Mouse (Mus musculus) ES-E14 (cell line): ENCODE results near the gene Zfp536. TPM values are rescaled to one million over a fixed set of nuclear protein-coding genes. Genes with fewer than 3 reads are reported as not detected.
A peak's percentile ranks its signal among the peaks of the same experiment; 100 is the strongest.

ENCODE experiments used
- DNase-seq: peaks from one replicate; pipeline ENCODE4 v3.0.0-alpha.2; 2013; ENCODE audit warnings: low read depth, low spot score
- H3K27ac ChIP-seq: 2 replicates; pipeline ENCODE4 v1.5.1; 2012; ENCODE audit warnings: low read depth, mild to moderate bottlenecking, low read length, moderate library complexity, mixed read lengths; ENCODE audit not compliant: poor library complexity, insufficient read depth, severe bottlenecking
- H3K36me3 ChIP-seq: 2 replicates; pipeline ENCODE4 v1.6.1; 2012; ENCODE audit warnings: mild to moderate bottlenecking, low read length, moderate library complexity, mixed read lengths; ENCODE audit not compliant: control insufficient read depth, poor library complexity, insufficient read depth, severe bottlenecking
- H3K4me1 ChIP-seq, 2 experiments: fragments of 150-350 bp in 1 of 2; sonication (generic) in 1 of 2; 2 replicates each; pipeline ENCODE4 v1.6.1; 2012; ENCODE audit warnings: low read length in 2 of 2, mild to moderate bottlenecking in 1 of 2, mixed read lengths in 1 of 2; ENCODE audit not compliant: control insufficient read depth in 2 of 2, insufficient read depth in 2 of 2, poor library complexity in 1 of 2
- H3K4me3 ChIP-seq, 2 experiments: fragments of 150-350 bp in 1 of 2; sonication (generic) in 1 of 2; 2 replicates each; pipeline ENCODE4 v1.5.1; 2012; ENCODE audit warnings: low read length in 2 of 2, low read depth in 1 of 2, mild to moderate bottlenecking in 1 of 2, mixed read lengths in 1 of 2; ENCODE audit not compliant: insufficient read depth in 1 of 2, poor library complexity in 1 of 2, severe bottlenecking in 1 of 2
- H3K9ac ChIP-seq: 2 replicates; pipeline ENCODE4 v1.6.1; 2012; ENCODE audit warnings: low read depth, mild to moderate bottlenecking, low read length, mixed read lengths; ENCODE audit not compliant: poor library complexity, insufficient read depth, severe bottlenecking
- H3K9me3 ChIP-seq: fragments of 150-350 bp; sonication (generic); 2 replicates; pipeline ENCODE4 v1.6.1; 2012; ENCODE audit warnings: low read depth, mild to moderate bottlenecking, low read length; ENCODE audit not compliant: control insufficient read depth, insufficient read depth
- CHD2 ChIP-seq: IDR thresholded peaks from 2 replicates; pipeline ENCODE4 v1.6.1; 2014; ENCODE audit warnings: mild to moderate bottlenecking, low read depth, low read length, inconsistent platforms
- HCFC1 ChIP-seq: IDR thresholded peaks from 2 replicates; pipeline ENCODE4 v1.6.1; 2012; ENCODE audit warnings: low read length, inconsistent platforms, borderline replicate concordance; ENCODE audit not compliant: insufficient read depth
- MAFK ChIP-seq: IDR thresholded peaks from 2 replicates; pipeline ENCODE4 v1.6.1; 2014; ENCODE audit warnings: mild to moderate bottlenecking, low read depth, low read length, inconsistent platforms; ENCODE audit not compliant: insufficient read depth
- ZC3H11A ChIP-seq: IDR thresholded peaks from 2 replicates; pipeline ENCODE4 v1.6.1; 2012; ENCODE audit warnings: low read depth, mild to moderate bottlenecking, inconsistent platforms, low read length, borderline replicate concordance
- ZNF384 ChIP-seq: IDR thresholded peaks from 2 replicates; pipeline ENCODE4 v1.6.1; 2012; ENCODE audit warnings: low read depth, low read length, inconsistent platforms
- in situ Hi-C, 2 experiments: fragments of 600-800 bp; cut with MboI; formaldehyde crosslinking; loops; one replicate each; pipeline ENCODE4 v1.15.1; 2025; ENCODE audit warnings: low sequenced_read_pairs in 2 of 2, inconsistent platforms in 1 of 2; ENCODE audit not compliant: unreplicated experiment in 2 of 2
- total RNA-seq: library from RNA; depleted of rRNA; stranded (reverse); fragments of 300-350 nt; gene quantifications from 2 replicates; pipeline ENCODE4 v1.2.3, GENCODE M21; 2012

Zfp536 gene
- total RNA-seq, 1 experiment, result 2.2 TPM

DNA sequence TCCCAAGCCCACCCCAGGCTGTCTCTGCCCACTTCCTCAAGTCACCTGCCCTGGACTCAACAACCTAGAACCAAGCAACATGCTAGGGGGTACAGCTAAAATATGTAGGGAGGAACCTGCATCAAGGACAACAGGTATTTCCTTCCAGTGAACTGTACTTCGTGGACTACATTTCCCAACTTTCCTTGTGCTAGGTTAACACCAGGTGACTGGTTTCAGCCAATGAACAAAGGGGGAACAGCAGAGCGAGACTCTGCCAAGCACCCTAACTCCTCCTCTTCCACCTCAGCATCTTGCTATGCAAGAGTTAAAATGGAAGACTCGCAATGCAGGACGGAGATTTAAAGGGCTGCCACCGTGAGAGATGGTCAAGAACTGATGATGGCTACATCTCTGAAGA, 274.6 kb downstream of the Zfp536 start:
- in situ Hi-C loops, result no loop called here
- H3K4me3 ChIP-seq, result peak overlapping the region; percentile 53 to 59; a peak in 3 of 4 replicates
- DNase-seq, result peak; percentile 51

DNA sequence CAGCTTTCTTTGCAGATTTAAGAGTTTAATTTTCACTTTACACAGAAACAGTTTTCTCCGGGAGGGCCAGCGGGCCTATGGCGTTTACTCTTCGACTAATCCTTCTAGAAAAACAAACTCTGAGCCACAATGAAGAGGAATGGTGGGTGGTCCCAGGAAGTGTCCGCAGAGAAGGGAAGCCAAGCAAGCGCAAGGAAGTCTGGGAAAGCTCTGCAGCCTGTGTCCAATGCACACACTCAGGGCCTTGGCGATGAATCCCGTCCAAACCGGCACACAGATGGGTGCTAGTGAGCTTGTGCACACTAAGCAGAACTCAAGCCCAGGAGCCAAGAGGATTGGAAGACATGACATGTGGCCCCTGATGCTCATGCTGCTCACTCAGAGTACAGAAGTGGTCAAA, 276.9 kb downstream of the Zfp536 start:
- TF ChIP-seq HCFC1 (no peak), ZNF384 (no peak), MAFK (no peak), ZC3H11A (no peak), CHD2 (no peak)
- DNase-seq, result no peak
- H3K9me3 ChIP-seq, result no peaks in the 10 kb centered on the region
- H3K36me3 ChIP-seq, result no peaks in the 10 kb centered on the region
- H3K27ac ChIP-seq, result no peak overlapping the region
- H3K4me1 ChIP-seq, result no peaks in the 10 kb centered on the region
- H3K9ac ChIP-seq, result no peak overlapping the region
- H3K4me3 ChIP-seq, result no peak overlapping the region
- in situ Hi-C loops, result no loop called here

More for the DNA sequence above, 274.6 kb downstream of the Zfp536 start:
- TF ChIP-seq ZNF384 (no peak), HCFC1 (peak; percentile 90), CHD2 (no peak)
- Histone ChIP-seq H3K27ac (no peak overlapping the region), H3K9me3 (no peaks in the 10 kb centered on the region), H3K4me1 (no peaks in the 10 kb centered on the region), H3K36me3 (no peaks in the 10 kb centered on the region), H3K9ac (peak overlapping the region; percentile 46; the same call in 1 of the 2 replicates)

DNA sequence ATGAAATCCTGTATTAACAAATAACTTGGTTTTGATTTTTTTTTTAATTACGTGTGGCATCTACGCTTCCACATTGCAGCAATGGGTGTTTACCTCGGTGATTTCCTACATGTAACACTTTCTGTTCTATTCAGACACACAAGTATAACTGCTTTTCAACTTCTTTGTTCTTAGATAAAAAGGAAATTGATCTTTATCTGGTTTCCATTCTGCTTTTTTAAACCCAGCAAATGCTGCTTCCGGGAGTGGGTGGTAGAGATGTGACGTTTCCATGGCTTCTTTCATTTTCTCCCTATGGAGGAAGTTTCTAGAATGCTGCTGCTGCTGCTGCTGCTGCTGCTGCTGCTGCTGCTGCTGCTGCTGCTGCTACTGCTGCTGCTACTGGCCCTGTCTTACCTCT, 283.1 kb downstream of the Zfp536 start:
- H3K4me3 ChIP-seq, result no peak overlapping the region
- no peaks in the 10 kb centered on the region for H3K9me3 ChIP-seq
- no peaks in the 10 kb centered on the region for H3K36me3 ChIP-seq
- H3K4me1 ChIP-seq, result peaks cover 1 to 4% of the 10 kb centered on the region in 2 experiments; a peak in 2 of 4 replicates
- no peak for TF ChIP-seq ZC3H11A
- TF ChIP-seq MAFK, result no peak
- no peak for TF ChIP-seq CHD2
- no peak for TF ChIP-seq ZNF384
- TF ChIP-seq HCFC1, result no peak
- DNase-seq, result no peak
- H3K27ac ChIP-seq, result no peak overlapping the region
- in situ Hi-C loops, result no loop called here
- no peak overlapping the region for H3K9ac ChIP-seq

DNA sequence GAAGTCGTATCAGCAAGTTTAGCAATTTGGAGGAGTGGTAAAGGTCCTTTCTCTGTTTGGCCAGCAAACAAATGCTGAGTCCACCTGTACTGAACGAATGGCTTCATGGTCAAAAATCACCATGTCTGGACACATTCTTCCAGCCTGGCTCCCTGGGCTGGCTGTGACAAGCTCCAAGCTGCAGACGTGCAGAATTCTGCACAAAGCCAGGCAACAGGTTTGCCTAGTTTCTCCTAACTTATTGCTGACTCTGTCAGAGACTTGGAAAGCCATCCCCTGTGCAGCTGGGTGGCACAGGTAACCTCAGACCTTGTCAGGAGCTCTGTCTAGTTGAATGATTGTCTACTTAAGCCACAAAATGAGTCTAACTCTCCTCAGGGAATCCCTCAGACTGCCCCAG, 288.5 kb downstream of the Zfp536 start:
- H3K9ac ChIP-seq, result no peak overlapping the region
- peaks cover 1 to 5% of the 10 kb centered on the region in 2 experiments; a peak in 2 of 4 replicates for H3K4me1 ChIP-seq
- H3K9me3 ChIP-seq, result no peaks in the 10 kb centered on the region
- no peak for DNase-seq
- TF ChIP-seq CHD2, result no peak
- no peak for TF ChIP-seq HCFC1
- no peak for TF ChIP-seq MAFK
- TF ChIP-seq ZC3H11A, result no peak
- TF ChIP-seq ZNF384, result no peak
- in situ Hi-C loops, result no loop called here
- H3K27ac ChIP-seq, result no peak overlapping the region
- H3K4me3 ChIP-seq, result no peak overlapping the region
- no peaks in the 10 kb centered on the region for H3K36me3 ChIP-seq

DNA sequence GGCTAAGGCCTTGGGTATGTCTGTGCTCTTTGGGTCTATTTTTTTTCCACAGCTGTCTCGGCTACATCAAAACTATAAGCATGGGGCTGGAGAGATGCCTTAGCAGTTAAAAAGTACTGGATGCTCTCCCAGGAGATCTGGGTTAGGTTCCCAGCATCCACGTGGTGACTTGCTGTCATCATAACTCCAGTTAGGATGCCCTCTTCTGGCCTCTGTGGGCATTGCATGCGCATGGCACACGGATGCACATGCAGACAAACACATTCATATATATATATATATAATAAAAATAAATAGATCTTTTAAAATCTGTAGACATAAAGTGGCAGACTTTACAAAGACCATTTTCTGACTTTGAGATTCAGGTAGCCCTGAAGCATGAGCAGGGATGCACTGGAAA, 290.9 kb downstream of the Zfp536 start:
- in situ Hi-C loops, result no loop called here
- no peaks in the 10 kb centered on the region for H3K36me3 ChIP-seq
- no peak overlapping the region for H3K9ac ChIP-seq
- no peak for DNase-seq
- H3K9me3 ChIP-seq, result no peaks in the 10 kb centered on the region
- TF ChIP-seq ZNF384 (no peak), CHD2 (no peak)
- H3K27ac ChIP-seq, result no peak overlapping the region
- H3K4me1 ChIP-seq, result peaks cover 1 to 14% of the 10 kb centered on the region in 2 experiments; a peak in 2 of 4 replicates
- no peak overlapping the region for H3K4me3 ChIP-seq
